Mouse (Mus musculus) liver, adult 2 months (tissue): Measurements from ENCODE around the gene Polq. TPM values are rescaled to one million over a fixed set of nuclear protein-coding genes. Genes with fewer than 3 reads are reported as not detected.
"Not testable (repeated sequence)": the region's sequence is repeated elsewhere in the genome, so short reads cannot be mapped to it uniquely, and the experiment has no call there.

ENCODE experiments used
- DNase-seq: peaks from one replicate; pipeline ENCODE4 v3.0.0-alpha.2; 2011; ENCODE audit warnings: low read depth, low spot score; ENCODE audit errors: extremely low read depth
- H3K27ac ChIP-seq: fragments of 200-500 bp; replicated peaks from 2 replicates; pipeline ENCODE4 v1.5.1; 2012; ENCODE audit warnings: low read depth, mild to moderate bottlenecking, control low read depth, inconsistent platforms, low read length; ENCODE audit not compliant: insufficient read depth
- H3K27me3 ChIP-seq: fragments of 200-500 bp; 2 replicates; pipeline ENCODE4 v1.6.1; 2012; ENCODE audit warnings: mild to moderate bottlenecking, moderate library complexity, low read length, inconsistent platforms; ENCODE audit not compliant: control insufficient read depth, insufficient read depth
- H3K36me3 ChIP-seq: fragments of 200-500 bp; 2 replicates; pipeline ENCODE4 v1.6.1; 2012; ENCODE audit warnings: low read length, inconsistent platforms; ENCODE audit not compliant: control insufficient read depth, insufficient read depth
- H3K4me1 ChIP-seq: fragments of 200-500 bp; 2 replicates; pipeline ENCODE4 v1.6.1; 2011; ENCODE audit warnings: low read length; ENCODE audit not compliant: control insufficient read depth, insufficient read depth
- H3K4me3 ChIP-seq: fragments of 200-500 bp; 2 replicates; pipeline ENCODE4 v1.5.1; 2011; ENCODE audit warnings: low read depth, mild to moderate bottlenecking, control low read depth, low read length, moderate library complexity; ENCODE audit not compliant: insufficient read depth
- H3K79me2 ChIP-seq: fragments of 200-500 bp; 2 replicates; pipeline ENCODE4 v1.6.1; 2012; ENCODE audit warnings: inconsistent platforms, mild to moderate bottlenecking, low read length, moderate library complexity; ENCODE audit not compliant: control insufficient read depth, insufficient read depth
- H3K9ac ChIP-seq: fragments of 200-500 bp; 2 replicates; pipeline ENCODE4 v1.6.1; 2012; ENCODE audit warnings: low read depth, mild to moderate bottlenecking, control low read depth, inconsistent platforms, low read length
- CTCF ChIP-seq: fragments of 200-500 bp; IDR thresholded peaks from 2 replicates; pipeline ENCODE4 v1.5.1; 2011; ENCODE audit warnings: low read depth, low read length, control low read depth
- POLR2A ChIP-seq: fragments of 200-500 bp; IDR thresholded peaks from 2 replicates; pipeline ENCODE4 v1.6.1; 2011; ENCODE audit warnings: low read length, control low read depth; ENCODE audit not compliant: insufficient read depth; ENCODE audit errors: extremely low read depth
- WGBS: fragments of 180-500 bp; shearing (Covaris S2); methylation state at CpG from one replicate; pipeline ENCODE4 v1.1.7; 2018; 5-methylcytosine and 5-hydroxymethylcytosine counted together
- polyA plus RNA-seq: library from polyadenylated mRNA; depleted of rRNA; stranded (reverse); fragments of >200 nt; gene quantifications from 2 replicates; pipeline ENCODE4 v1.2.3, GENCODE M21; 2012; rRNA removed
- total RNA-seq: library from RNA; depleted of rRNA; stranded (reverse); fragments of >200 nt; gene quantifications from 2 replicates; pipeline ENCODE4 v1.2.3, GENCODE M21; 2014; rRNA removed

Polq gene
- total and polyA plus RNA-seq, 2 experiments = 0.02 to 0.18 TPM

- no peak overlapping the region for H3K9ac ChIP-seq
- no peaks in the 10 kb centered on the region for H3K27me3 ChIP-seq
- no peaks in the 10 kb centered on the region for H3K36me3 ChIP-seq
- WGBS = 37% methylated on average over 3 of the region's 3 CpGs
- no peak overlapping the region for H3K4me3 ChIP-seq
- peak; percentile 36 for DNase-seq
- TF ChIP-seq POLR2A (no peak), CTCF (peak; percentile 55)
- H3K79me2 ChIP-seq = no peaks in the 10 kb centered on the region
- H3K27ac ChIP-seq = no peak overlapping the region
- H3K4me1 ChIP-seq = no peaks in the 10 kb centered on the region
These were observed 97.7 kb downstream of the Polq start for GRCm38 (mm10) chr16:37109285-37109684.

GRCm38 (mm10) chr16:37125190-37125589 lies 113.6 kb downstream of the Polq start:
- not testable (repeated sequence) for H3K9ac ChIP-seq, H3K4me1 ChIP-seq, DNase-seq, H3K27ac ChIP-seq, H3K36me3 ChIP-seq, H3K4me3 ChIP-seq, H3K79me2 ChIP-seq, H3K27me3 ChIP-seq
- WGBS = 93% methylated on average over 1 of the region's 1 CpGs

Other genes starting within 250 kb of the Polq start
- gene Slc15a2, start 226.8 kb upstream of the Polq start, total RNA-seq = 2.8 and 6.9 TPM in 2 replicates
- 0.24 and 0.97 TPM in 2 replicates for gene Slc15a2, start 226.8 kb upstream of the Polq start, polyA plus RNA-seq
- gene Iqcb1, start 183.4 kb upstream of the Polq start, total RNA-seq = 3.6 and 6.3 TPM in 2 replicates
- gene Iqcb1, start 183.4 kb upstream of the Polq start, polyA plus RNA-seq = 1.3 and 1.4 TPM in 2 replicates
- gene Eaf2, start 136.8 kb upstream of the Polq start, total RNA-seq = 0.28 and 0.67 TPM in 2 replicates
- gene Eaf2, start 136.8 kb upstream of the Polq start, polyA plus RNA-seq = 0.28 and 0.29 TPM in 2 replicates
- 34.1 and 36.2 TPM in 2 replicates for gene Golgb1, start 136.6 kb upstream of the Polq start, total RNA-seq
- gene Golgb1, start 136.6 kb upstream of the Polq start, polyA plus RNA-seq = 22.7 and 30.1 TPM in 2 replicates
- 4.8 and 5.0 TPM in 2 replicates for gene Hcls1, start 76.8 kb upstream of the Polq start, total RNA-seq
- 4.2 and 5.1 TPM in 2 replicates for gene Hcls1, start 76.8 kb upstream of the Polq start, polyA plus RNA-seq
- gene Fbxo40, start 21.3 kb upstream of the Polq start, total RNA-seq = 0.07 and 0.37 TPM in 2 replicates
- gene Fbxo40, start 21.3 kb upstream of the Polq start, polyA plus RNA-seq = 0.09 and 0.21 TPM in 2 replicates